Comparison of ENCODE assay signal across 17 mouse cellular contexts in the genomic region with DNA sequence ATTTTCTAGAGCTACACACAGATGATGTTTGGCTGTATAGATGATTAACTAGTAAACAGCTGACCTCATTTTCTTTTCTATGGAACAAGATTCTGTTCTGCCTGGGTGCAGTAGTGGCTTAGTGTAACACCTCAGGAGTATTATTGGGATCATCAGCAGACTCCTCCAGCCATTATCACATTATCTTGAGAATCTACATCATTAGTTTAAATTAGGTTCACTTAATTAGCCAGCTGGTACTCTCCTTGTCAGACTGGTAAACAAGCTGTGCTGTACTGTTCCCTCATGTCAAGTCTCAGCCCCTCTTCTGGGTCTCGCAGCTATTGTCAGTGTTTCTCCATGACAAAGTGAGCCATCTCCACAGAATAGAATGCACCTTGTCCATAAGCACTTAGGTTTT.
A peak's percentile ranks its signal among the peaks of the same experiment; 100 is the strongest.
DNase-seq lines count a peak whose midpoint lies in the region; ATAC-seq lines count a peak whose summit lies in the region.
"Had no signal": no experiment of that assay in that cellular context is flagged by ENCODE, and none has a peak within 500 bp of the region (broad histone marks: within the 10 kb centered on the region; RNA-seq: fewer than 3 reads in every experiment).

No protein-coding gene starts in this region.

- peak; percentile 94 for ATAC-seq in embryonic facial prominence, embryonic 14.5 days (ENCODE audit: low read depth)
- peak; percentile 88 for ATAC-seq in forebrain, embryonic 12.5 days (ENCODE audit: low FRiP score)
- peak; percentile 92 for ATAC-seq in hindbrain, embryonic 14.5 days (ENCODE audit: low FRiP score)
- peak; percentile 93 for ATAC-seq in neural tube, embryonic 13.5 days (ENCODE audit: low read depth)
- ATAC-seq: liver, embryonic 12.5 days had no signal

- H3K4me3 ChIP-seq in embryonic facial prominence, embryonic 14.5 days (ENCODE audit: low read depth, low read length): no peak overlapping the region
- H3K4me3 ChIP-seq in forebrain, embryonic 12.5 days (replicated peaks): no peak overlapping the region
- H3K4me3 ChIP-seq in hindbrain, embryonic 14.5 days (replicated peaks; ENCODE audit: low read length): no peak overlapping the region
- no peak overlapping the region for H3K4me3 ChIP-seq in neural tube, embryonic 13.5 days
- H3K4me3 ChIP-seq: left cerebral cortex, adult 2 months; limb, embryonic 10.5 days; liver, embryonic 12.5 days; lung, embryonic 15.5 days had no signal

- no peak overlapping the region for H3K27ac ChIP-seq in embryonic facial prominence, embryonic 14.5 days (replicated peaks; ENCODE audit: low read depth, low read length)
- no peak overlapping the region for H3K27ac ChIP-seq in forebrain, embryonic 12.5 days
- H3K27ac ChIP-seq in hindbrain, embryonic 14.5 days: no peak overlapping the region
- 0 out of 2 replicates have a peak overlapping the region, but pooled peaks have one; percentile 42 for H3K27ac ChIP-seq in neural tube, embryonic 13.5 days (replicated peaks)
- H3K27ac ChIP-seq: left cerebral cortex, adult 2 months; limb, embryonic 10.5 days; liver, embryonic 12.5 days; lung, embryonic 15.5 days; macrophage had no signal

- H3K4me1 ChIP-seq in embryonic facial prominence, embryonic 14.5 days (ENCODE audit: control insufficient read depth, insufficient read depth, low read length): no peaks in the 10 kb centered on the region
- H3K4me1 ChIP-seq in forebrain, embryonic 12.5 days: no peaks in the 10 kb centered on the region
- no peaks in the 10 kb centered on the region for H3K4me1 ChIP-seq in hindbrain, embryonic 14.5 days (replicated peaks; ENCODE audit: control insufficient read depth, insufficient read depth, low read length)
- H3K4me1 ChIP-seq in neural tube, embryonic 13.5 days (replicated peaks): no peaks in the 10 kb centered on the region
- H3K4me1 ChIP-seq: limb, embryonic 10.5 days; liver, embryonic 12.5 days; lung, embryonic 15.5 days had no signal

- H3K36me3 ChIP-seq in embryonic facial prominence, embryonic 14.5 days (ENCODE audit: control insufficient read depth, insufficient read depth, low read length): no peaks in the 10 kb centered on the region
- no peaks in the 10 kb centered on the region for H3K36me3 ChIP-seq in forebrain, embryonic 12.5 days (replicated peaks)
- H3K36me3 ChIP-seq in hindbrain, embryonic 14.5 days (replicated peaks; ENCODE audit: control insufficient read depth, insufficient read depth): no peaks in the 10 kb centered on the region
- no peaks in the 10 kb centered on the region for H3K36me3 ChIP-seq in neural tube, embryonic 13.5 days
- H3K36me3 ChIP-seq: limb, embryonic 10.5 days; liver, embryonic 12.5 days; lung, embryonic 15.5 days had no signal

- WGBS in embryonic facial prominence, embryonic 14.5 days: 77% methylated on average over 1 of the region's 1 CpGs
- WGBS in forebrain, embryonic 12.5 days: 62% methylated on average over 1 of the region's 1 CpGs
- 46% methylated on average over 1 of the region's 1 CpGs for WGBS in hindbrain, embryonic 14.5 days
- WGBS in neural tube, embryonic 13.5 days: 32% methylated on average over 1 of the region's 1 CpGs

- no peak overlapping the region for H3K4me2 ChIP-seq in embryonic facial prominence, embryonic 14.5 days (ENCODE audit: low read depth, low read length)
- no peak overlapping the region for H3K4me2 ChIP-seq in forebrain, embryonic 12.5 days
- no peak overlapping the region for H3K4me2 ChIP-seq in hindbrain, embryonic 14.5 days (replicated peaks)
- H3K4me2 ChIP-seq in neural tube, embryonic 13.5 days: no peak overlapping the region
- H3K4me2 ChIP-seq: liver, embryonic 12.5 days; lung, embryonic 15.5 days had no signal

- no peaks in the 10 kb centered on the region for H3K27me3 ChIP-seq in embryonic facial prominence, embryonic 14.5 days (replicated peaks; ENCODE audit: control insufficient read depth, insufficient read depth, low read length)
- no peaks in the 10 kb centered on the region for H3K27me3 ChIP-seq in forebrain, embryonic 12.5 days
- no peaks in the 10 kb centered on the region for H3K27me3 ChIP-seq in hindbrain, embryonic 14.5 days (ENCODE audit: control insufficient read depth, insufficient read depth, low read length)
- H3K27me3 ChIP-seq in neural tube, embryonic 13.5 days: no peaks in the 10 kb centered on the region
- H3K27me3 ChIP-seq: liver, embryonic 12.5 days; lung, embryonic 15.5 days had no signal

- DNase-seq in embryonic facial prominence, embryonic 14.5 days (ENCODE audit: low spot score): peak; percentile 29
- peak; percentile 38 for DNase-seq in hindbrain, embryonic 14.5 days (ENCODE audit: low spot score)
- DNase-seq in right cerebral cortex, adult 18-20 months: no peak
- no peak for DNase-seq in spleen, postnatal 36 days (ENCODE audit: low spot score in 2 of 2)
- DNase-seq in embryo, embryonic 9.5 days (ENCODE audit: extremely low spot score): no peak
- DNase-seq: adrenal gland, postnatal 36 days; cerebellum, adult 8-10 months; gastrocnemius, postnatal 14 days; heart, postnatal 10 days; spleen, adult 18-20 months had no signal

- H3K9ac ChIP-seq in embryonic facial prominence, embryonic 14.5 days (ENCODE audit: low read depth, low read length): no peak overlapping the region
- no peak overlapping the region for H3K9ac ChIP-seq in forebrain, embryonic 12.5 days
- no peak overlapping the region for H3K9ac ChIP-seq in hindbrain, embryonic 14.5 days
- no peak overlapping the region for H3K9ac ChIP-seq in neural tube, embryonic 13.5 days
- H3K9ac ChIP-seq: liver, embryonic 12.5 days; lung, embryonic 15.5 days had no signal

- H3K9me3 ChIP-seq in embryonic facial prominence, embryonic 14.5 days (ENCODE audit: control insufficient read depth, low read length): no peaks in the 10 kb centered on the region
- no peaks in the 10 kb centered on the region for H3K9me3 ChIP-seq in forebrain, embryonic 12.5 days
- no peaks in the 10 kb centered on the region for H3K9me3 ChIP-seq in hindbrain, embryonic 14.5 days (ENCODE audit: control insufficient read depth, low read length)
- H3K9me3 ChIP-seq in neural tube, embryonic 13.5 days: no peaks in the 10 kb centered on the region
- H3K9me3 ChIP-seq: limb, embryonic 10.5 days; liver, embryonic 12.5 days; lung, embryonic 15.5 days had no signal

Comparison
In these comparisons a context has a peak if more than half of its experiments do, and no peak if none do; other contexts are left out.
1. DNase-seq: peak in embryonic facial prominence, embryonic 14.5 days (single experiment) and hindbrain, embryonic 14.5 days (single experiment); none in right cerebral cortex, adult 18-20 months (single experiment), spleen, postnatal 36 days (0 of 2) and embryo, embryonic 9.5 days (single experiment).
2. Peak in every context shown above with its lines, with median percentiles within 50 percentile points of each other: ATAC-seq.